Mouse (Mus musculus) bone marrow, adult 2 months (tissue): ENCODE measurements around the gene Acsf2.

Source experiments
- CTCF ChIP-seq: fragments of 200-500 bp; IDR thresholded peaks from 2 replicates; pipeline ENCODE4 v1.5.1; 2011; ENCODE audit warnings: low read length, control low read depth; ENCODE audit not compliant: control insufficient read depth, insufficient read depth
- POLR2A ChIP-seq: fragments of 200-500 bp; IDR thresholded peaks from 2 replicates; pipeline ENCODE4 v1.6.1; 2011; ENCODE audit warnings: low read depth, mild to moderate bottlenecking, control low read depth, low read length, borderline replicate concordance; ENCODE audit not compliant: control insufficient read depth

DNA sequence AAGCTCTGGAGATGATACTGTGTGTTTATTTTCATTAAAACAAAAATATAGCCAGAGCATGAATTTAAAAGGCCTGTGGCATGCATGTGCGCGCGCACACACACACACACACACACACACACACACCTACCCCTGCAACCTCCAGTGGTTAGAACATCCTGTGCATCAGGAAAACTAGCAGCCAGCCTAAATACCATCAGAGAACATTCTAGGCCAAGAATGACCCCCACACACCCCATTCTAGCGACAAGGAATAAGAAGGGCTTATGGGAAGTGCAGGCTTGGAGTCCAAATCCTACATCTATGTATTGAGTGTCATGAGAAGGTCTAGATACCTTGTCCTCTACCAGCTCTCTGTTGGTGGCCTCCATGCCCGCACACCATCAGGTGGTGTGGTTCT, 38.3 kb downstream of the Acsf2 start:
- TF ChIP-seq CTCF (no peak), POLR2A (no peak)
